Mouse (Mus musculus) G1E (cell line): ENCODE results near the gene Ssbp1. TPM values are rescaled to one million over a fixed set of nuclear protein-coding genes. Genes with fewer than 3 reads are reported as not detected.

Source experiments
- ATAC-seq: 2 replicates; pipeline ENCODE4 v1.8.0; 2016; ENCODE audit warnings: mild to moderate bottlenecking; ENCODE audit not compliant: insufficient number of reproducible peaks, poor library complexity, low FRiP score, severe bottlenecking; ENCODE audit errors: extremely low read depth
- DNase-seq: peaks from one replicate; pipeline ENCODE4 v3.0.0; 2012; ENCODE audit warnings: low spot score
- H3K27me3 ChIP-seq: 2 replicates; pipeline ENCODE4 v1.6.1; 2012; ENCODE audit warnings: mild to moderate bottlenecking, low read length, inconsistent platforms; ENCODE audit not compliant: insufficient read depth
- H3K36me3 ChIP-seq: replicated peaks from 2 replicates; pipeline ENCODE3; 2012; ENCODE audit warnings: mild to moderate bottlenecking, inconsistent platforms
- H3K4me1 ChIP-seq: 2 replicates; pipeline ENCODE4 v1.6.1; 2012; ENCODE audit warnings: low read depth, low read length, inconsistent platforms, mixed read lengths; ENCODE audit not compliant: insufficient read depth
- H3K4me3 ChIP-seq: 2 replicates; pipeline ENCODE4 v1.5.1; 2012; ENCODE audit warnings: low read depth, mild to moderate bottlenecking, inconsistent platforms, low read length, moderate library complexity, mixed read lengths
- H3K9me3 ChIP-seq: replicated peaks from 2 replicates; pipeline ENCODE4 v1.6.1; 2012; ENCODE audit warnings: inconsistent platforms
- CTCF ChIP-seq: IDR thresholded peaks from 2 replicates; pipeline ENCODE4 v1.5.1; 2012; ENCODE audit warnings: low read depth, low read length, inconsistent platforms, mixed read lengths
- GATA1 ChIP-seq: IDR thresholded peaks from 2 replicates; pipeline ENCODE4 v1.6.1; 2012; ENCODE audit warnings: borderline replicate concordance, low read length, inconsistent platforms, mixed read lengths
- GATA2 ChIP-seq: IDR thresholded peaks from 2 replicates; pipeline ENCODE4 v1.6.1; 2012; ENCODE audit warnings: low read depth, low read length, inconsistent platforms, borderline replicate concordance
- POLR2AphosphoS5 ChIP-seq: IDR thresholded peaks from 2 replicates; pipeline ENCODE4 v1.6.1; 2012; ENCODE audit warnings: low read depth, low read length, inconsistent platforms; ENCODE audit not compliant: insufficient replicate concordance
- TAL1 ChIP-seq: conservative IDR thresholded peaks from 2 replicates; pipeline ENCODE4 v1.6.1; 2012; ENCODE audit warnings: low read depth, low read length, inconsistent platforms, mixed read lengths
- polyA plus RNA-seq: library from polyadenylated mRNA; stranded (reverse); fragments of >175 nt; gene quantifications from 2 replicates; pipeline ENCODE4 v1.2.3, GENCODE M21; 2012
- total RNA-seq, 2 experiments: library from RNA; stranded (forward) in 1 of 2; stranded (reverse) in 1 of 2; fragments of 200-1000 nt in 1 of 2; fragments of >200 nt in 1 of 2; fragmentation: Nextera tagmentation in 1 of 2; gene quantifications; 2 replicates each; pipeline ENCODE4 v1.2.3; 2014 to 2017

Gene Ssbp1
- total and polyA plus RNA-seq, 3 experiments, result 14.6 to 90.5 (median 79.1) TPM

GRCm38 (mm10) chr6:40479705-40480104 is 8.6 kb downstream of the Ssbp1 start:
- no peak for ATAC-seq
- DNase-seq, result no peak
- Histone ChIP-seq H3K9me3 (no peaks in the 10 kb centered on the region), H3K4me1 (no peaks in the 10 kb centered on the region), H3K4me3 (no peak overlapping the region), H3K27me3 (no peaks in the 10 kb centered on the region), H3K36me3 (peaks cover 76% of the 10 kb centered on the region)
- TF ChIP-seq GATA1 (no peak), GATA2 (no peak), CTCF (no peak), POLR2AphosphoS5 (no peak), TAL1 (no peak)

- TF ChIP-seq GATA2 (no peak), POLR2AphosphoS5 (no peak), GATA1 (no peak), TAL1 (no peak), CTCF (no peak)
- Histone ChIP-seq H3K27me3 (no peaks in the 10 kb centered on the region), H3K4me1 (no peaks in the 10 kb centered on the region), H3K9me3 (no peaks in the 10 kb centered on the region), H3K36me3 (peaks cover 65% of the 10 kb centered on the region), H3K4me3 (no peak overlapping the region)
- DNase-seq (no peak), ATAC-seq (no peak)
Measured at GRCm38 (mm10) chr6:40482318-40482717, 11.2 kb downstream of the Ssbp1 start.

- no peaks in the 10 kb centered on the region for H3K4me1 ChIP-seq
- no peak within 1 kb of the TSS for H3K4me3 ChIP-seq
- no peak for ATAC-seq
- DNase-seq, result no peak
- H3K9me3 ChIP-seq, result no peaks in the 10 kb centered on the region
- H3K36me3 ChIP-seq, result peaks cover 2% of the 10 kb centered on the region
- no peaks in the 10 kb centered on the region; the same call in 1 of the 2 replicates for H3K27me3 ChIP-seq
- TF ChIP-seq GATA1, result no peak
- no peak for TF ChIP-seq TAL1
- TF ChIP-seq CTCF, result no peak
- TF ChIP-seq GATA2, result no peak
- TF ChIP-seq POLR2AphosphoS5, result no peak
Measured at GRCm38 (mm10) chr6:40490933-40491332, 19.8 kb downstream of the Ssbp1 start, which contains the start of gene Tas2r137. TSS of gene Tas2r137 (plus strand) at chr6:40491233.

DNA sequence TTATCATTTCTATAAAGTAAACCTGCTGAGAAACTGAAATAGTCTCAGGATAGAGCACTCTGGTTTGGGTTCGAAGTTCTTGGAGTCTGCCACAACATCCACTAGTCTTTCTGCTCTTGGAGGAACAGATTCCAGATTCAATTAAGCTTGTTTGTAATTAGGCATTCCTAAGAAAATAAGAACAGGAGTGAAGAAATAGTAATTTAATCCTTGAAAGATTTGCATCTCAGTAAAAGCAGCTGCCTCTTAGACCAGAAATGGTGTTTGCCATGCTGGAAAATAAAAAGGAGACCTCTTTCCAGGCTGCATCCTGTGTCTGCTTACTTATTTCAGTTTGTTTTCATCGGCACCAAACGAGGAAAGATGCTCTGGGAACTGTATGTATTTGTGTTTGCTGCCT is 22.1 kb downstream of the Ssbp1 start, which contains the start of gene Tas2r108:
TSS of gene Tas2r108 (plus strand) at position 301 of the 400 bp plus-strand sequence.
- ATAC-seq (no peak), DNase-seq (no peak)
- TF ChIP-seq TAL1 (no peak), GATA1 (no peak)
- Histone ChIP-seq H3K4me1 (no peaks in the 10 kb centered on the region), H3K4me3 (no peak within 1 kb of the TSS), H3K36me3 (no peaks in the 10 kb centered on the region), H3K27me3 (no peaks in the 10 kb centered on the region; the same call in 1 of the 2 replicates), H3K9me3 (no peaks in the 10 kb centered on the region)

- H3K4me1 ChIP-seq, result no peaks in the 10 kb centered on the region
- H3K36me3 ChIP-seq, result no peaks in the 10 kb centered on the region
- H3K9me3 ChIP-seq, result no peaks in the 10 kb centered on the region
- ATAC-seq (no peak), DNase-seq (no peak)
- no peak for TF ChIP-seq TAL1
- no peak for TF ChIP-seq POLR2AphosphoS5
- TF ChIP-seq CTCF, result no peak
- no peak for TF ChIP-seq GATA2
- no peak for TF ChIP-seq GATA1
- H3K4me3 ChIP-seq, result no peak within 1 kb of the TSS
- no peaks in the 10 kb centered on the region for H3K27me3 ChIP-seq
Measured at GRCm38 (mm10) chr6:40519408-40519807, 48.3 kb downstream of the Ssbp1 start, which contains the start of gene Prss37. TSS of gene Prss37 (minus strand) at chr6:40519508.

Other genes with a start within 250 kb of the Ssbp1 start
- 26.2 and 29.3 TPM in 2 replicates for gene Agk, start 146.2 kb upstream of the Ssbp1 start, total RNA-seq (2014; fragmentation: Nextera tagmentation)
- 23.2 and 26.8 TPM in 2 replicates for gene Agk, start 146.2 kb upstream of the Ssbp1 start, total RNA-seq (2017)
- gene Agk, start 146.2 kb upstream of the Ssbp1 start, polyA plus RNA-seq, result 4.6 and 5.8 TPM in 2 replicates
- gene E330009J07Rik, start 35.2 kb upstream of the Ssbp1 start, total RNA-seq (2014; fragmentation: Nextera tagmentation), result 0.19 and 3.4 TPM in 2 replicates
- gene E330009J07Rik, start 35.2 kb upstream of the Ssbp1 start, total RNA-seq (2017), result 1.6 and 2.0 TPM in 2 replicates
- gene E330009J07Rik, start 35.2 kb upstream of the Ssbp1 start, polyA plus RNA-seq, result 0.28 and 0.37 TPM in 2 replicates
- not detected in 2 replicates for gene Wee2, start 32.3 kb upstream of the Ssbp1 start, total RNA-seq (2014; fragmentation: Nextera tagmentation)
- gene Wee2, start 32.3 kb upstream of the Ssbp1 start, total RNA-seq (2017), result 0.16 TPM in 1 of 2 replicates, not detected in the other
- not detected in 2 replicates for gene Wee2, start 32.3 kb upstream of the Ssbp1 start, polyA plus RNA-seq
- not detected in 2 replicates for gene Tas2r137, start 19.9 kb downstream of the Ssbp1 start, total RNA-seq (2014; fragmentation: Nextera tagmentation)
- 0.17 TPM in 1 of 2 replicates, not detected in the other for gene Tas2r137, start 19.9 kb downstream of the Ssbp1 start, total RNA-seq (2017)
- not detected in 2 replicates for gene Tas2r137, start 19.9 kb downstream of the Ssbp1 start, polyA plus RNA-seq
- gene Tas2r108, start 22.2 kb downstream of the Ssbp1 start, total RNA-seq (2014; fragmentation: Nextera tagmentation), result not detected in 2 replicates
- 0.22 TPM in 1 of 2 replicates, not detected in the other for gene Tas2r108, start 22.2 kb downstream of the Ssbp1 start, total RNA-seq (2017)
- not detected in 2 replicates for gene Tas2r108, start 22.2 kb downstream of the Ssbp1 start, polyA plus RNA-seq
- gene Prss37, start 48.2 kb downstream of the Ssbp1 start, total RNA-seq (2014; fragmentation: Nextera tagmentation), result not detected in 2 replicates
- not detected in 2 replicates for gene Prss37, start 48.2 kb downstream of the Ssbp1 start, total RNA-seq (2017)
- gene Prss37, start 48.2 kb downstream of the Ssbp1 start, polyA plus RNA-seq, result not detected in 2 replicates
- not detected in 2 replicates for gene Olfr461, start 83.7 kb downstream of the Ssbp1 start, total RNA-seq (2014; fragmentation: Nextera tagmentation)
- gene Olfr461, start 83.7 kb downstream of the Ssbp1 start, total RNA-seq (2017), result 0.16 and 0.29 TPM in 2 replicates
- gene Olfr461, start 83.7 kb downstream of the Ssbp1 start, polyA plus RNA-seq, result not detected in 2 replicates
- not detected in 2 replicates for gene Olfr460, start 98.1 kb downstream of the Ssbp1 start, total RNA-seq (2014; fragmentation: Nextera tagmentation)
- gene Olfr460, start 98.1 kb downstream of the Ssbp1 start, total RNA-seq (2017), result 0.05 and 0.29 TPM in 2 replicates
- gene Olfr460, start 98.1 kb downstream of the Ssbp1 start, polyA plus RNA-seq, result not detected in 2 replicates
- gene Clec5a, start 114.5 kb downstream of the Ssbp1 start, total RNA-seq (2014; fragmentation: Nextera tagmentation), result not detected in 2 replicates
- gene Clec5a, start 114.5 kb downstream of the Ssbp1 start, total RNA-seq (2017), result 0.06 and 0.16 TPM in 2 replicates
- gene Clec5a, start 114.5 kb downstream of the Ssbp1 start, polyA plus RNA-seq, result not detected in 2 replicates
- not detected in 2 replicates for gene Tas2r138, start 142.0 kb downstream of the Ssbp1 start, total RNA-seq (2014; fragmentation: Nextera tagmentation)
- gene Tas2r138, start 142.0 kb downstream of the Ssbp1 start, total RNA-seq (2017), result 0.12 TPM in 1 of 2 replicates, not detected in the other
- gene Tas2r138, start 142.0 kb downstream of the Ssbp1 start, polyA plus RNA-seq, result not detected in 2 replicates
- not detected in 2 replicates for gene Mgam, start 157.5 kb downstream of the Ssbp1 start, total RNA-seq (2014; fragmentation: Nextera tagmentation)
- gene Mgam, start 157.5 kb downstream of the Ssbp1 start, total RNA-seq (2017), result 0.05 TPM in 1 of 2 replicates, not detected in the other
- gene Mgam, start 157.5 kb downstream of the Ssbp1 start, polyA plus RNA-seq, result not detected in 2 replicates